Mouse (Mus musculus): ENCODE measurements around the gene Nanos3.

DNA sequence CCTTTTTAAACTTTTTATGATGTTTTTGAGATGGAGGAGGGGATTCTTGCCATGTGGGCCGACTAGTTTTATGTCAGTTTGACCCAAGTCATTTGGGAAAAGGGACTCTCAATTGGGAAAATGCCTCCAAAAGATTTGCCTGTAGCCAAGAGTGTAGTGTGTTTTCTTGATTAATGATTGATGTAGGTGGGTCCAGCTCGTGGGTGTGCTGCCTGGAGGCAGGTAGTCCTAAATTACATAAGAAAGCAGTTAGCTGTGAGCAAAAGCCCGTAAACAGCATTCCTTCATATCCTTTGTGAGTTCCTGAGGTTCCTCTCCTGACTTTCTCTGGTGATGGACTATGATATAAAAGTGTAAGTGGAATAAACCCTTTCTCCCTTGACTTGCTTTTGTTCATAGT is 35.8 kb downstream of the Nanos3 start:
- TF ChIP-seq CTCF (conservative IDR thresholded peaks at IDR 0.05 in 1 of 2, IDR thresholded peaks at IDR 0.05 in 1 of 2; ENCODE audit: low read depth in 2 of 2, low read length in 2 of 2) = no peak
- TF ChIP-seq POLR2A (IDR thresholded peaks at IDR 0.05; ENCODE audit: low read depth, low read length) = no peak
- no peak for TF ChIP-seq MAZ (IDR thresholded peaks at IDR 0.05; ENCODE audit: low read depth, low read length)
- no peak for TF ChIP-seq ZKSCAN1 (IDR thresholded peaks at IDR 0.05; ENCODE audit: borderline replicate concordance, low read depth, low read length)

Data from CH12.LX (cell line).